Mouse (Mus musculus) brain, embryonic 14.5 days (tissue): ENCODE measurements around the gene Nck1.

ENCODE experiments used
- CTCF ChIP-seq: fragments of 200-500 bp; IDR thresholded peaks from 2 replicates; pipeline ENCODE4 v1.5.1; 2012; ENCODE audit warnings: inconsistent platforms, mild to moderate bottlenecking, moderate library complexity, borderline replicate concordance; ENCODE audit not compliant: insufficient read depth, insufficient read length; ENCODE audit errors: extremely low read depth
- POLR2A ChIP-seq: fragments of 200-500 bp; IDR thresholded peaks from 2 replicates; pipeline ENCODE4 v1.6.1; 2012; ENCODE audit warnings: mild to moderate bottlenecking, inconsistent platforms, borderline replicate concordance; ENCODE audit not compliant: poor library complexity, insufficient read depth, insufficient read length, severe bottlenecking; ENCODE audit errors: extremely low read depth

GRCm38 (mm10) chr9:100581543-100582492, 35.9 kb upstream of the Nck1 start:
- TF ChIP-seq CTCF (no peak), POLR2A (no peak)
